Mouse (Mus musculus): ENCODE results near the gene Pigm. TPM values are rescaled to one million over a fixed set of nuclear protein-coding genes. Genes with fewer than 3 reads are reported as not detected.

The Pigm gene
- 10 to 100 TPM; 10.1 to 11.4 TPM for total RNA-seq (2021)

DNA sequence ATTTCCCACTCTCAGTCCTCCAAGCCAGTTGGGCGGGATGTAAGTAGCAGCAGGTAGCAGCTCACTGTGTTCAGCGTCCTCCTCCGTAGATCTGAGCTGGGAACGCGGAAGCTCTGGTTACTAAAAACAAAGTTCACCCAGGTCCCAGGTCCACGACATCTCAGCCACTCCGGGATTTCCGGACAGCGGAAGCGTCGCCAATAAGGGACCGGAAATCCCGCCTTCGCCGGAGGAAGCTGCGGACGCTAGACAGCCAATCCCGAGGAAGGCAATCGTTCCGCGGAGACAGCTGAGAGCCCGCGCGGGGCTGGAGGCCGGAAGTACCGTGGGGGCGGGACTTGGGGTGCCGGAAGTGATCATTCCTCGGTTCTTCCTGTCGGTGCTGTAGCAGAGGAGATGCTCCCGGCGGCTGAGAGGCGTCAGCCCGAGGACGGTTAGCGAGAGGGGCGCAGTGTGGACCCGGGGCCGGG lies at the start of gene Pigm:
TSS of gene Pigm (plus strand) at position 349 of the 470 bp plus-strand sequence.
- peak; percentile 98 for DNase-seq

DNA sequence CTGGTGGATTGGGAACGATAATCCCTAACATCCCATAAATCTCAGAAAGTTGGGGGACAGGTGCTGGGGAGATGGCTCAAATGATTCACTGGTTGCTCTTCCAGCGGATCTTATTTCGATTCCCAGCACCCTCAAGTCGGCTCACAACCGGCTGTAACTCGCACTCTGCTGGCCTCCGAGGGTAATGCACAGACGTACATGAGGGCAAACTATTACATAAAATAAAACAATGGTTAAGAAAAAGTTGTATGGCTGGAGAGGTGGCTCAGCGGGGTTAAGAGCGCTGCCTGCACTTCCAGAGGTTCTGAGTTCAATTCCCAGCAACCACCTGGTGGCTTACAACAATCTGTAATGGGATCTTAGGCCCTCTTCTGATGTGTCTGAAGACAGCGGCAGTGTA lies 49.7 kb upstream of the Pigm start:
- no peak for DNase-seq

DNA sequence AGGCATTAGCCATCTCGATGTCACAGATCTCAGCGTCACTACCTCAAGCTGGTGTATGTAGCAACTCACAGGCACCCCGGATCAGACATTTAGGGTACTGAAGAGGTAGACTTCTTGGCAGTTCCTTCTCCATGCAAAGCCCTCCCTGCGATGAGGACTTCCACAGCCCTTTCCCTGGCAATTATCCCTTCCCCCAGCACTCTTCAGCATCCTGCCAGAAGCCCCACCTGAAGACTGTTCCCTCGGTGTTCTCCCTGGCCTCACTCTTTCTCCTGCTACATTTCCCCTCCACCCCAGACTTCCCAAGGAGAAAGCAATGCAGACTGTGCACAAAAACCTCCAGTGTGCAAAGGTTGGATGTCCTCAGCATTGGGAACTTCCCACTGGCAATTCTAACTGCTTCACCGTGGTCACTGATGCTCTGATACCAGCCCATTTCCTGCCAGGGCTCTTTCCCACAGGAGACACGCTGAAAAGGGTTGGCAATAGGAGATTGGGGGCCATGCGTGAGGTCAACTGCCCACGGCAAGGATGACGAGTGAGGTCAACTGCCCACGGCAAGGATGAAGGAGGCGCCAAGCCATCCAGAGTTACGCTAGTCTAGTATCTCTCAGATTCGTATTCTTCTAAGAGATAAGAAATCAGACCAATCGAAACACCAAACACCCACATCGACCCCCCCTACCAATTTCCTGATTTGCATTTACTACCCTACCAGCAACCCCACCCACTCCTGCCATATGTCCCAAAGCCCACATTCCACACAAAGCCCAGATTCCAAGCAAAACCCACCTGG lies 48.9 kb upstream of the Pigm start:
- DNase-seq = no peak

DNA sequence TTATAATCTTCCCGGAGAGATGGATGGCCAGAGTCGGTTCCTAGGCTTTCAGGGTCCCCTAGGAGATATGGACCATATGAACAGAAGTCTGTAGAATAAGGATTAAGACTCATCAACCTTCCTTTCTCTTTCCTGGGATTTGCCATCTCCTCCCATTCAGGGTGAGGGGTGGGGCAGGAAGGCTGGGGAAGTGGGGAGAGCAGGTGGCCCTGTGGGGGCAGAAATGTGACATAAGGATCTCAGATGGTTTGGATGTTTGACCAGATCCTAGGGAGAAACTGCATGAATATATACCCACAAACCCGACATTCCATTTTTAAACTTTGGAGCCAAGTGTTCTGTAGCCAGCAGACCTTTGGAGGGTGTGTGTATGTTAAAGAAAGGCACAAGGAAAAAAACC lies 48.3 kb upstream of the Pigm start:
- DNase-seq = no peak

DNA sequence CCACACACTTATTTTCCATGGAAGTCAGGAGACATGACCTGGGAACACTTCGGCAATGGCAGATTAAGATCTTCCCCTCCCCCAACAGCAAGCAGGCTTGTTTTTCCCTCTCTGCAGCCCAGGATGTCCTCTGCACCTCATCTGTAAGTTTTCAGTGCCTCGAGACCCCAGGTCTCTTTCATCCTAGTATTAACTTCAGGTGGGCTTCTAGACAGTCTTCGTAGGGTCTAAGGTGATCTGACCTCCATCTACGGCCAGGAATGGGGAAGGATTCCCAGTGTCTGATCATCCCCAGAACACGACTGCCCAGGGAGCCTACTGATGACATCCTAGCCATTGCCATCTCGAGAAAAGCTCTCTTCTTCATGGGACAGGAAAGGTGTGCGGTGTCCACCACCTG lies 47.9 kb upstream of the Pigm start:
- no peak for DNase-seq

DNA sequence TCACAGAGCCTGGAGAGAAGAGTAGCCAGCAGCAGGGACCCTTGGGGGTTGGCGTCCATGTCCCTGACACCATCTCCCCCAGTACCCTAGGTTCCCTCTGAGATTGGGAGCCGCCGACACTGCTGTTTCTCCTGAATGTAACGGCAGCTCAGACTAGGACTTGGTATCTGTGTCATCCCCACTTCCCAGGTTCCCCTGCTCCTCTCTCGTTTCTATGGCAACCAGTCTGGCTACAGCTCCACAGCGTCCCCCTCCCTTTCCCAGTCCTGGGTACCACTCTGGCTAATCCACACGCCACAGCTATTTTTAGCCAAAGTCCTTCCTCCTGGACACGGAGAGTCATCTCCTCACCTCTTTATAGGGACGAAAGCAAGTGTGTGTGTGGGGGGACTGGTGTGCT lies 47.2 kb upstream of the Pigm start, which contains the start of gene Kcnj9:
TSS of gene Kcnj9 (minus strand) at position 188 of the 400 bp plus-strand sequence.
- DNase-seq = no peak

DNA sequence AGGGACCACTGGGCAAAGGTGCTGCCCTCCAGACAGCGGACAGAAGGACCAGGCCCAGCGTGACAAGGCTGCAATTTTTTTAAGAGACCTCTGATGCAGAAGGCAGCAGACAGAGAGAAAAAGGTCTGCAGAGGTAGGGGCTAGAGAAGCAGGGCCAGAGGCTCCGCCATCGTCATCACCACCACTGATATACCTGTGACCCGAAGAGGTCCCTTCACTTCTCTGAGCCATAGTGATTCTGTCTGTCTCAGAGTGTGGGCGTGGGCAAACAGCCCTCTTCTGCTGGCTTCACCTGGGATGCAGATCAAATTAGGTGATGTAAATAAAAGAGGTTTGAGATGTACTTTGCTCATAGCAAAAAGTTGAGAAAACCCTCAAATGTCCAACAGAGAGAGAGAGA lies 46.7 kb upstream of the Pigm start:
- DNase-seq = no peak

DNA sequence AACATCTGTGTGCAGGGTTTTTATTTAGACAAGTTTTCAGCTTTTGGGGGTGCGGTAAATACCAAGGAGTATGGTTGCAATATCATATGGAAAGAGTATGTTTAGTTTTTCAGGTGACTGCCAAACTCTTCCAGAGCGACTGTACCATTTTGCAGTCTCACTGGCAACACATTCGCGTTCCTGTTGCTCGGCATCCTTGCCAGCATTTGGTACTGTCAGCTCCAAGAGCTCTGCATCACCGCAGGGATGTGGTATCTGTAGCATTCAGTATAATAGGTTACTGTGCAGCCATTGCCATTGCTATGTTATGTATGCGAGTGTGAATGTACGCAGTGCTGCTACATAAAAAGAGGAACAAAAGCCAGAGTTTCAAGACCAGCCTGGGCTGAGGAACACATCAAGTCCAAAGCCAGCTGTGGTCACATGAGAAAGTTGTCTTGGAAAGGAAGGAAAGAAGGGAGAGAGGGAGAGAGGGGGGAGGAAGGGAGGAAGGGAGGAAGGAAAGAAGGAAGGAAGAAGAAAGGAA lies 44.9 kb upstream of the Pigm start:
- no peak for DNase-seq

DNA sequence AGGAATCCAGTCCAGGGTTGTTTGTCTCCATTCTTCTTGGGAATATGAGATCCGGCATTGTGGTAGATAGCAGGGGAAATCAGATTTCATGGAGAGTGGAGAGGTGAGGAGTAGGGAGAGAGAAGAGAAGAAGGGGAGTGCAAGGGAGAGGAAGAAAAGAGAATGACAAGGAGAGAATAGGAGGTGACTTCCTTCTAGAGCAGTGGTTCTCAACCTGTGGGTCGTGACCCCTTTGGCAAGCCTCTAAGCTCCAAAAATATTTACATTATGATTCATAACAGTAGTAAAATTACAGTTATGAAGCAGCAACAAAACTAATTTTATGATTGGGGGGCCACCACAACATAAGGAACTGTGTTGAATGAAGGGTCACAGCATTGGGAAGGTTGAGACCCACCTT lies 43.4 kb upstream of the Pigm start:
- DNase-seq = no peak

DNA sequence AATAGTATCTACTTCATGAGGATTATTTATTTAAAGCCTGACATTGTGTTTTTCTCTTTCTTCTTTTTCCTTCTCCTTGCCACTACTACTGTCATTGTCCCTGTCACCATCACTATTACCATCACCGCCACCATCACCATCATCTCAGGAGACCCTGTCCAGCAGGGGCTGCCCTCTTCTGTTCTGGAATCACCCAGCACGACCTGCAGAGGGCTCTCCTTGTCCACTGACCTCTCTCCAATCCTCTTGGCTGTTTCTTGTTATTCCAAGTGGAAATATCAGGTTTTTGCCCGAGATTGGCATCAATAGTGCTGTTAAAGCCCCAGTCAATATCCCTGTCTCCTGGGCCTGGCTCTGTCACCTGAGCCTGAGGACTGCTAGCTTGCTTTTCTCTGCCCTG lies 42.8 kb upstream of the Pigm start:
- DNase-seq = no peak

DNA sequence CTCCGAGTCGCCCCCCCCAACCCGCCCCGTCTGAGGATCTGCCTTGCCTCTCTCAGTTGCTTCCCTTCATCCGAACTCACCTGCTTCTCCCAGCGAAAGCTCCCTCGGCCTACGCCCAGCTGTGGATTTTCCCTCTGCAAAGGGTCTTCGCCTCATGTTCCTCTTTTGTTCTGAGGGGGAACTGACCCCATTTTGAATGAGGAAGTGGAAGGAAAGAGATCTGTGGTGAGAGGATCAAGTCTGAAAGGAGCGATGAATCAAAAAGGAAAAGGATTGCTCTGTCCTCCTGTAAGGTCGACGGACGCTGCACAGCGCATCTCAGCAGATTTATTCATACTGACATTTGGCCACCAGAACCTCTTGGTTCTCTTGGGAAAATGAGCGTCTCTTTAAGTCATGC lies 40.5 kb upstream of the Pigm start:
- no peak for DNase-seq

DNA sequence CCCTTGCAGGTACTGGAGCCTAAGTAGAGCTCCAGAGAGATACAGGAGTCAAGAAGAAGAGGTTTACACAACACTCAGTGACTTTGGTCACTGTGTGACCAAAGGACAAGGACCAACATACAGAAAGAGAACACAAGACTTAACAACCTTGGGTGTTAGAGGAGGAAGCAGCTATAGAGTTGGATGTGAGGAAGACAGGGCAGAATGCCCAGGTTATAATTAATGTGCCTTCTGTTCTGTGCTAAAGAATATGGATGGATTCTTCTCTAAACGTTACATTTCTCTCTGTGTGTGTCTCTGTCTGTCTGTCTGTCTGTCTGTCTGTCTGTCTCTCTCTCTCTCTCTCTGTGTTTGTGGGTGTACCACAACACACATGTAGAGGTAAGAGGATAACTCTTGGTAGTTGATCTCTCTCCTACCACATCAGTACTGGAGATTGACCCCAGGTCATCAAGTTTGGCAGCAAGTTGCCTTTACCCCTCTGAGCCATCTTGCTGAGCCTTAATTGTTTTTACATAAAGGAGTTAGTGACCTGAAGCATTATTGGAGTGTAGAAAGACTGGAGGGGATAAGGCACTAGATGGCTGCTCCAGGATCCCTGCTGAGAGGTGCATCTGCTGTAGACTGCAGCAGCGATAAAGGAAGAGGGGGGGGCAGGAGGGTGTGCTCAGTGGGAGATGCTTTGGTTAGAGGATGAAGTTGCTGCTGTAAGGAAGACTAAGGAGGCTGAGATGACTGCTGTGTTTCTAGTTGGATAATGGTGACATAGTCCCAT lies 38.7 kb upstream of the Pigm start:
- DNase-seq = no peak

DNA sequence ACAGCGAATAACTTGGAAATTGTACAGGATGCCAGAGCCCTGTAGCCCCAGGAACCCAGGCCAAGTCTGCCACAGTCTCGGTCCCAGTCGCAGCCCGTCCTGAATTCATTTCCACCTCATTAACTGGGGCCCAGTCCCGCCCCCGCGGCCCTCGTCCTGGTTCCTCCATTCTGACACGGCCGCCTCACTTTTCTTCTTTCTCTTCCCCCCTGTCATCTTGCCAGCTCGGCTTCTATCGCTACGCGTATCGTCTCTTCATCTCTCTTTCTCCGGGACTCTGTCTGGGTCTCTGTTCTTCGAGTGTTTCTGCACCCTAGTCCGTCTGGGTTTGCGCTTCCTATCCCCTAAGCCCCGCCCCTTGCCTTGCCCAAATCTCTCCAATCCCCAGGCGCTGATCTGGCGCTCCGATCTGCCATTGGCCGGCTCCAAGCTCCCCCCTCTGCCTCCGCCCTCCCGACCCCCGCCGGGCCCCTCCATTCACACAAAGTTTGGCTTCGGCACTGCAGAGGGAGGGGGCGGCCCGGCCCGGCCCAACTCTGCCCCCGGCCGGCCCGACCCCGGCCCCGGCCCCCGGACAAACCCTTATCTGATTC lies 35.5 kb upstream of the Pigm start, which contains the start of gene Kcnj10:
TSS of gene Kcnj10 (plus strand) at position 482 of the 593 bp plus-strand sequence.
- DNase-seq = peak; percentile 70

DNA sequence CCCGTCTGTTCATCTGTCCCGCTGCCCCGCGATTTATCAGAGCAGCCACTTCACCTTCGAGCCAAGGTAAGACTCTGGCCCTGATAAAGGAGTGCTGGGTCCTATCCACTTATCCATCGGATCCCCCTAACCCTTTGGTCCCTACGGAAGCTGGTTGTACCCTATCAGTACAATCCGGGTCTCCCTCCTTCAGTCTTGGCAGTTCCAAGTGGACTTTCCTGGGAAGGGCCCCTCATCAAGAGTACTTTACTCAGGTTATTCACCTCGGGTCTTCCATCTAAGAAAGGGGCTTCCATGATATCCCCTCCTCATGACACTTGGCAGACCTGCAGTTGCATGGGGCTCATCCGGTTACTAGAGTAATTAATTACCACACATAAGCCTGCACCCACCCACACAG lies 35.0 kb upstream of the Pigm start:
- DNase-seq = no peak

DNA sequence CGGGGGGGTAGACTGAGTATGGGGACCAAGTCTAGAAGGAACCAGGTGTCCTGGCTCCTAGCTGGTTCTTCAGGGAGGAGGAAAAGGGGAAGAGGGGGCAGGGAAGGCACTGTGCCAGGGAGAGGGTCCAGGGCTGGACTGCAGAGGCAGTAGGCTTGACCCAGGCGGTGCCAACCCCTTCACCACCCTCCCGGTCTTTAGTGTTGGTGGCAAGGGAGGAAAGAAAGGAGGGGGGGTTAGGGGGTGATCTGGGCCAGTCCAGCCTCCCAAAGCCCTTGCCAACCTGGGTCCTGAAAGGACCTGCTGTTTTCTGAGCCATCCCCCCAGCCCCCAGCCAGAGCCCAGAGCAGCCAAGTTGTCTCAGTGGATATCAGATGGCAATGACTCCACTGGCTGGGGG lies 33.6 kb upstream of the Pigm start:
- DNase-seq = no peak

DNA sequence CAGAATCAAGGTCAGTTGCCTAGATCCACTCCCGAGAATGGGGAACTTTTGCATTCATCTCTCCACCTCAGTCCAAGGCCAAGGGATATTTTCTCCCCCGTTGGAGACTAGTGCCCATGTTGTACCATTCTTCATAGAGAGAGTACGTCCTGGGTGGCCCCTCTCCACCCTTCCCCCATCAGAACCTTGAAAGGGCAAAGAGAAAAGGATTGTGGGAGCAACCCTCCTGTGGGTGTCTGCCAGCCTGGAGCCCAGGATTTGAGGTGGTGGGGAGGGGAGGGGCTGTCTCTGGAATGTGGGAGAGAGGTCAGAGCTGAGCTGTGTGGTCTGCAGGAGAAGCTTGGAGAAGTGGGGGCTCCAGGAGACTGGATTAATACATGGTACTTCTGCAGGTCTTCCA lies 32.4 kb upstream of the Pigm start:
- DNase-seq = no peak

DNA sequence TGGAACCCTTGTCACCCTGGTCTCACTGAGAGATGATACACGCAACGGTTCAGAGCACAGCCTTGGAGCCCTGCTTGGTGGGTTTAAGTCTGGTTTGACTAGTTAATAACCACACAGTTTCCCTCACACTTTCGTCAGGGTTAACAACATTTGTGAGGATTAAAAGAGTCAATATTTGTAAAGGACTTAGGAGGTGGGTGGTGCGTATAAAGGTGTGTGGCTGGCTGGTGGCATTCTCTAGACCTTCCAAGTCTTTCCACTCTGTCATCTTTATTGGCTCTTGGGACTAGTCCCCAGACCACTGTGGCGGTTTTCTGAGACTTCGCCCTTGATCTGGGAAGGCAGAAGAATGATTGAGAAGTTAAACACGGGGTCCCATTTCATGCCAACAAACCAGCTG lies 31.5 kb upstream of the Pigm start:
- DNase-seq = no peak

DNA sequence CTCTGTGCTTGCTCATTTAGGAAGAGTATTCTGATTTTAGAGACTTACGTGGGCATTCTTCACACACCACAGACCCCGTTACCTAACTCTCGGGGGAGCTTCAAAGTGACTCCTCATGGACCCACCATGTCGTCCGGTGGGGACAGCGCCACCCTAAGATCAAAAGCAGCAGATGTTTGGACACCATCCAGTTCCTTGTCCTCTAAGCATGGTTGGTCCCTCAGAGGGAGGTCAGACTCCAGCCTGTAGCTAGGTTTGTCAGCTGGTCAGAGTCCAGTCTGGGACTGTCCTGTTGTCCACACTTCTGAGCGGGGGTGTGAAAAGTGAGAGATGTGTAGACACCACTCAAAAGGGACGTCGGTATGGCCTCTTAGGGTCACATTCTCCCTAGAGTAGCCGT lies 29.6 kb upstream of the Pigm start:
- no peak for DNase-seq

DNA sequence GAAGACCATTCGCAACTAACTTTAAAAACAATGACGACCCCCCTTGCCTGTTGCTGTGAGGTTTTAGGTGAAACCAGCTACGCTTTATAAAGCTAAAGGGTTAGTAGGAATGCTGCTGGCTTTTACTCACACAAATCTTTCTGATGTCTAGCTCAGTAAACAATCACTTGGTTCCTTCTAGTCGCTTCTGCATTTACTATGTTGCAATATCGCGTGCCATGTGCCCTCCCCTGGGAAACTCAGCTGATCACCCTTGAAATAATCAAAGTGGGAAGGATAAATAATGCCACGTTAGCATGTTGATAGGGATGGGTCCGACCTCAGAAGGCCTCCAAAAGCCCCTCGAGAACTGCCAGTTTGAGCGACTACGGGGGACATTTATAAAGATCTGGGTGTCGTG lies 29.0 kb upstream of the Pigm start:
- no peak for DNase-seq

DNA sequence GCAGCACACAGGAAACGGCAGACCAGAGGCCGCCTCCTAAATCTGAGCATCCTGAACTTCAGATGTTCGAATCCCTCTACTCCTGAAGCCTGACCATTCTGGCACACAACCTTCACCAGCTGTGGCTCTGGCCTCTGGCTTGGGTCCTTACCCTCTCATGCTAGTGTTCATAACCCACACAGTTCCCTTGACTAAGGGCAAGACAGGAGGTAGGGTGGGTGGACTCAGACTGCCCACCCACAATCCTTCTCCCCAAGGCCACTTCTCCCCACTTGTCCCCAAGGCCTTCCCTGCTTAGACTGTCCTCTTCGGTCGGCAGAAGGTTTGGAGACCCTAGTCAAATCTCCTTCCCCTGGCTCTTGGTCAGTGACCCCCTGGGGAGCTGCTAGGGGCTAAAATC lies 26.8 kb upstream of the Pigm start:
- no peak for DNase-seq

DNA sequence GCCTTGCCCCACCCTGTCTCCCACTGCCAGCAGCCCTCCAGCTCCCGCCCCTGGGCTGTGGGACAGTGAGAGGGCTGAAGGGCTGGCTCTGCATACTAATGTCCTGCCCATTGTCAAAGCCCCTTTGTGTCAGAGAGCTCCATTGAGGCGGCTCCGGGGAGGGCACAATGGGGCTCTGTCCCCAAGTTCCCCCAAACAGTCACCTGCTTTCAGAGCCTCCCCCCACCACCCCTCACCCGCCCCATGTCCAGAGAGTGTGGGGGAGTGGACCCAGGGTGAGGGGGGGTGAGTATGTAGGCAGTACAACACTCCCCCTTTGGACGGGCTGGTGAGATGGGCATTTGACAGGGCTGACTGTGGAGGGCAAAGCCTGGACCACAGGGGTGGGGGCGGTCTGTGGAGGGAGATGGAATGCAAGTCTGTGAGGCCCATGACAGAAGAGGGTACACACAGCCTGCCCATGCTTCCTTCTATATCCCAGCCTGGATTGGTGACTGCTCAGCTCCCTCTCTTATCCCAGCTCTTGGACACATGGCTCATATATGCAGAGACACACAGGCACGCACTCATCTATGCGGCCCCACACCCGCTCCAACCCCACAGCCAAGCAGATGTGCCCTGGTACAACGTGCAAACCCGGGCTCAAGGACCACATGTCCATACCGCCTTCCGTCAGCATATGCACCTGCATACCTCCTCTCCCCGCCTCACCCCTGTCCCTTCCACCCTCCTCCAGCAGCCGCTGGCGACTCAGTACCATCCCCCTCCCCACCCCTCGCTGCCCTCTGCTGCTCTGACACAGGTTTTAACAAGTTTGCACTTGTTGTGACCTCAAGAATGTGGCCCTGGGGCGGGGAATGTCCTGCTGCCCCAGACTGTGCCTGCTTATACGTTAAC lies 26.2 kb upstream of the Pigm start:
- DNase-seq = no peak

DNA sequence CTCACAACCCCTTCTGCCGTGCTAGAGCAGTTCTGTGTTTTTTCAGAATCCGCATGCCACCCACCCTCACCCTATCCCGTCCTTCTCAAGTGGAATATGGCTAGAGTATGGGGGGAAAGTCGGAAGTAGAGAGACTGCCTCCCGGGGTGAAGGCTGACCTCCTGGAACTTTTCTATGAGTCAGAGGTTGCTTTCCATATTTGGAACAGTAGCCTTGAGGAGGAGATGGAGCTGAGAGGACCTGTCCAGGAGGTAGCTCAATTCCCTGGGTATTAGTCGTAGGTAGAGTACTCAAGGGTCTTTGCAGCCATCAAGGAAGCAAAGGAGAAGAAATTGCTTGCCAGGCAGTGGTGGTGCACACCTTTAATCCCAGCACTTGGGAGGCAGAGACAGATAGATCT lies 24.3 kb upstream of the Pigm start:
- no peak for DNase-seq
